Mouse (Mus musculus) bone marrow macrophage, adult 2 months (primary cell): ENCODE data around the gene Syt16. TPM values are rescaled to one million over a fixed set of nuclear protein-coding genes. Genes with fewer than 3 reads are reported as not detected.

Experiments
- H3K27ac ChIP-seq: 2 replicates; pipeline ENCODE4 v1.5.1; 2012; ENCODE audit warnings: low read depth, low read length; ENCODE audit not compliant: insufficient read depth
- H3K4me1 ChIP-seq: 2 replicates; pipeline ENCODE4 v1.6.1; 2012; ENCODE audit warnings: low read length; ENCODE audit not compliant: control insufficient read depth, insufficient read depth
- H3K4me3 ChIP-seq: 2 replicates; pipeline ENCODE4 v1.5.1; 2012; ENCODE audit warnings: mild to moderate bottlenecking, low read length, moderate library complexity; ENCODE audit not compliant: insufficient read depth
- CTCF ChIP-seq: IDR thresholded peaks from 2 replicates; pipeline ENCODE4 v1.5.1; 2012; ENCODE audit warnings: low read depth, mild to moderate bottlenecking, low read length, moderate library complexity
- POLR2A ChIP-seq: IDR thresholded peaks from 2 replicates; pipeline ENCODE4 v1.6.1; 2012; ENCODE audit warnings: mild to moderate bottlenecking, low read depth, low read length, borderline replicate concordance
- polyA plus RNA-seq: library from polyadenylated mRNA; stranded (reverse); fragments of >200 nt; gene quantifications from 2 replicates; pipeline ENCODE4 v1.2.4, GENCODE M21; 2012; ENCODE audit not compliant: missing spikeins, insufficient read depth, insufficient read length

Gene Syt16
- polyA plus RNA-seq, 1 experiment = not detected

GRCm38 (mm10) chr12:74282846-74283245 is 285.4 kb downstream of the Syt16 start:
- no peak for TF ChIP-seq POLR2A
- TF ChIP-seq CTCF = no peak
- Histone ChIP-seq H3K4me1 (no peaks in the 10 kb centered on the region), H3K4me3 (no peak overlapping the region), H3K27ac (no peak overlapping the region)

GRCm38 (mm10) chr12:74284020-74284684 is 286.7 kb downstream of the Syt16 start:
- Histone ChIP-seq H3K4me1 (no peaks in the 10 kb centered on the region), H3K4me3 (peak overlapping the region; percentile 41), H3K27ac (no peak overlapping the region)
- TF ChIP-seq CTCF = no peak
- TF ChIP-seq POLR2A = no peak

- no peak for TF ChIP-seq POLR2A
- H3K4me3 ChIP-seq = peak overlapping the region; percentile 41
- no peaks in the 10 kb centered on the region for H3K4me1 ChIP-seq
- H3K27ac ChIP-seq = no peak overlapping the region
These were observed 287.2 kb downstream of the Syt16 start for GRCm38 (mm10) chr12:74284685-74285054.

GRCm38 (mm10) chr12:74290983-74291382 is 293.5 kb downstream of the Syt16 start:
- no peak overlapping the region for H3K27ac ChIP-seq
- no peak for TF ChIP-seq POLR2A
- no peak for TF ChIP-seq CTCF
- H3K4me3 ChIP-seq = no peak overlapping the region
- H3K4me1 ChIP-seq = no peaks in the 10 kb centered on the region

GRCm38 (mm10) chr12:74293624-74294023 is 296.2 kb downstream of the Syt16 start:
- no peak for TF ChIP-seq POLR2A
- TF ChIP-seq CTCF = no peak
- Histone ChIP-seq H3K4me1 (no peaks in the 10 kb centered on the region), H3K27ac (no peak overlapping the region), H3K4me3 (no peak overlapping the region)

- no peak overlapping the region for H3K27ac ChIP-seq
- no peak overlapping the region for H3K4me3 ChIP-seq
- TF ChIP-seq POLR2A (no peak), CTCF (no peak)
- 0 out of 2 replicates have a peak, but pooled peaks cover under 1% of the 10 kb centered on the region for H3K4me1 ChIP-seq
These were observed 298.9 kb downstream of the Syt16 start for GRCm38 (mm10) chr12:74296374-74296773.

- no peak overlapping the region for H3K4me3 ChIP-seq
- TF ChIP-seq POLR2A = no peak
- TF ChIP-seq CTCF = no peak
- no peak overlapping the region for H3K27ac ChIP-seq
- H3K4me1 ChIP-seq = 0 out of 2 replicates have a peak, but pooled peaks cover 2% of the 10 kb centered on the region
These were observed 304.1 kb downstream of the Syt16 start for GRCm38 (mm10) chr12:74301559-74301958.

GRCm38 (mm10) chr12:74303418-74304294 is 306.2 kb downstream of the Syt16 start:
- no peak overlapping the region for H3K27ac ChIP-seq
- H3K4me3 ChIP-seq = no peak overlapping the region
- 0 out of 2 replicates have a peak, but pooled peaks cover 2% of the 10 kb centered on the region for H3K4me1 ChIP-seq
- TF ChIP-seq CTCF = no peak
- no peak for TF ChIP-seq POLR2A

GRCm38 (mm10) chr12:74312611-74313010 is 315.1 kb downstream of the Syt16 start:
- TF ChIP-seq CTCF (no peak), POLR2A (no peak)
- no peak overlapping the region for H3K4me3 ChIP-seq
- peaks cover 9% of the 10 kb centered on the region for H3K4me1 ChIP-seq
- H3K27ac ChIP-seq = no peak overlapping the region

- peaks cover 9% of the 10 kb centered on the region for H3K4me1 ChIP-seq
- H3K27ac ChIP-seq = no peak overlapping the region
- no peak for TF ChIP-seq CTCF
- no peak for TF ChIP-seq POLR2A
- H3K4me3 ChIP-seq = no peak overlapping the region
These were observed 317.8 kb downstream of the Syt16 start for GRCm38 (mm10) chr12:74315221-74315620.
